Mouse (Mus musculus) ES-Bruce4 (cell line): ENCODE data around the gene Mon2.

ENCODE experiments used
- CTCF ChIP-seq: IDR thresholded peaks from one replicate; pipeline ENCODE4 v1.8.1; 2011; ENCODE audit warnings: low read depth, low read length
- EP300 ChIP-seq: IDR thresholded peaks from 2 replicates; pipeline ENCODE4 v1.6.1; 2011; ENCODE audit warnings: low read depth, low read length; ENCODE audit not compliant: insufficient read depth
- POLR2A ChIP-seq: IDR thresholded peaks from one replicate; pipeline ENCODE4 v1.8.1; 2011; ENCODE audit warnings: low read length; ENCODE audit not compliant: insufficient read depth

DNA sequence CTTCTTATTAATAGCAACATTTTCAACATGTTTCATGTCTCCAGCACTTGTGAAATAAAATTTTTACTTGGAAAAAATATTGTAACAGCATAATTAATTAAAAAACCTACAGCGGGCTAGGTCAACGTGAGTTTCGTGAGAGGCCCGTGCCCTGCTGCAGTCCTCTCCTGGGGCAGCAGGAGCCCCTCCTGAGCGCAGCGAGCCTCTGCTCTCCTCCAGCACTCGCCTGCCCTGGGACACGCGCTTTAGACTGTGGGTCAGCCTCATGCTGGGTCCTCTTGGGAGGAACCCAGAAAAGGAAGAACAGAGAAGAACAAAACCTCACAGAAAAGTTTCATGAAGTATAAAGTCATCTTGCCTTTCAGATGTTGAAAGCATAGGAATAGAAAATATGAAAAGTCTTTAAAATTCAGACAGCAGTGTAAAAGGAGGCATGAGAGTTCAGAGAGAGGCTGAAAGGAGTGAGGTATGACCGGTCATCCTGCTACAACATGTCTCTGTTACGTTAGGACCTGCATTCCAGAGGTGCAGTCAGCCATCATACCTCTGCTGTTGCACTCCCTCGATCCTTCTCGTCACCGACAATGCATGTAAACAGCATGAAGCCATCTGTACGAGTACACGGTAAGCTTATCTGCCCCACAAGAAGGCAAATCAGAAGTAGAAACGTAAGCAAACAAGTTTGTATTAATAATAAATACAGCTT lies 81.8 kb downstream of the Mon2 start:
- TF ChIP-seq CTCF: no peak
- no peak for TF ChIP-seq POLR2A
- no peak for TF ChIP-seq EP300
